Mouse (Mus musculus) neural tube, embryonic 13.5 days (tissue): Measurements from ENCODE around the gene Plg. TPM values are rescaled to one million over a fixed set of nuclear protein-coding genes. Genes with fewer than 3 reads are reported as not detected.
A peak's percentile ranks its signal among the peaks of the same experiment; 100 is the strongest.

Experiments used
- ATAC-seq: fragments of 200-750 bp; cut with Nextera tagmentation; 2 replicates; pipeline ENCODE4 v1.8.0; 2017; ENCODE audit warnings: low read depth, mild to moderate bottlenecking, moderate TSS enrichment, moderate library complexity
- H3K27ac ChIP-seq: fragments of 300-500 bp; sonication (generic); replicated peaks from 2 replicates; pipeline ENCODE4 v1.5.1; 2015; ENCODE audit warnings: moderate library complexity, mild to moderate bottlenecking, inconsistent platforms
- H3K27me3 ChIP-seq: fragments of 300-500 bp; sonication (generic); 2 replicates; pipeline ENCODE4 v1.6.1; 2015; ENCODE audit warnings: mild to moderate bottlenecking, inconsistent platforms
- H3K36me3 ChIP-seq: fragments of 300-500 bp; sonication (generic); 2 replicates; pipeline ENCODE4 v1.6.1; 2015; ENCODE audit warnings: mild to moderate bottlenecking, inconsistent platforms
- H3K4me1 ChIP-seq: fragments of 300-500 bp; sonication (generic); replicated peaks from 2 replicates; pipeline ENCODE4 v1.6.1; 2015; ENCODE audit warnings: inconsistent platforms
- H3K4me2 ChIP-seq: fragments of 300-500 bp; sonication (generic); 2 replicates; pipeline ENCODE4 v1.6.1; 2015; ENCODE audit warnings: inconsistent platforms, mild to moderate bottlenecking, moderate library complexity
- H3K4me3 ChIP-seq: fragments of 300-500 bp; sonication (generic); 2 replicates; pipeline ENCODE4 v1.5.1; 2015; ENCODE audit warnings: mild to moderate bottlenecking, inconsistent platforms
- H3K9ac ChIP-seq: fragments of 300-500 bp; sonication (generic); 2 replicates; pipeline ENCODE4 v1.6.1; 2015; ENCODE audit warnings: moderate library complexity, mild to moderate bottlenecking, inconsistent platforms
- H3K9me3 ChIP-seq: fragments of 300-500 bp; sonication (generic); 2 replicates; pipeline ENCODE4 v1.6.1; 2016; ENCODE audit warnings: inconsistent platforms
- WGBS: fragments of 180-500 bp; shearing (Covaris S2); methylation state at CpG from one replicate; pipeline ENCODE4 v1.1.7; 2015; 5-methylcytosine and 5-hydroxymethylcytosine counted together
- polyA plus RNA-seq: library from polyadenylated mRNA; unstranded; fragments of >200 nt; fragmentation: Nextera tagmentation; extraction: Ambion mirVana; gene quantifications from 2 replicates; pipeline ENCODE4 v1.2.1, GENCODE M21; 2015

The Plg gene
- polyA plus RNA-seq, 1 experiment from 2014 or later: 0.11 TPM

DNA sequence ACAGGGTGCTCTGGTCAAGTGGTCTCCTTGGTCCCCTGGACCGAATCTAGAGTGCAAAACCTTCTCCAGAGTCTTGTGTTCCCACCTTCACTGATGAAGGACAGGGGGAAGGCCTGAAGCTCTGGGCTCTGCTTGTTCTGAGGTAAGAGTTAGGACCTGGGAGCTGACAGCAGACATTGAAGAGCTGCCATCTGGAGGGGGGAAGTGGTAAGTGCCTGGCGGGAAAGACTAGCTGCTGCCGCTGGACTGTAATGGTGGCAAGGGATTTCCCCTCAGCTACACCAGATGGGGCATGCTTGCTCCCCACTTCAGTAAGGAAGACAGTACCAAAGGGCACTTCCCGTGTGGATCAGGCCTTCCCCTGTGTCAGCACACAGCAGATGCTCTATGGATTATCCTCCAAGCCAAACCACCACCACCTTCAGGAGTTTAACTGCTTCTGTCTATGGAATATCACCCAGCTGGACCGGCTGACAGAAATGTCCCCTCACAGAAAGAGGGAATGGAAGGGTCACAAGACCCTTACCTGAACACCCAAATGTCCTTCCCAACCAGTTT lies 11.0 kb upstream of the Plg start:
- Histone ChIP-seq H3K27me3 (no peaks in the 10 kb centered on the region), H3K9me3 (no peaks in the 10 kb centered on the region), H3K36me3 (no peaks in the 10 kb centered on the region), H3K9ac (no peak overlapping the region), H3K4me2 (no peak overlapping the region), H3K4me3 (no peak overlapping the region), H3K27ac (no peak overlapping the region), H3K4me1 (peaks cover 8% of the 10 kb centered on the region)
- 42% methylated on average over 5 of the region's 5 CpGs for WGBS
- no peak for ATAC-seq

DNA sequence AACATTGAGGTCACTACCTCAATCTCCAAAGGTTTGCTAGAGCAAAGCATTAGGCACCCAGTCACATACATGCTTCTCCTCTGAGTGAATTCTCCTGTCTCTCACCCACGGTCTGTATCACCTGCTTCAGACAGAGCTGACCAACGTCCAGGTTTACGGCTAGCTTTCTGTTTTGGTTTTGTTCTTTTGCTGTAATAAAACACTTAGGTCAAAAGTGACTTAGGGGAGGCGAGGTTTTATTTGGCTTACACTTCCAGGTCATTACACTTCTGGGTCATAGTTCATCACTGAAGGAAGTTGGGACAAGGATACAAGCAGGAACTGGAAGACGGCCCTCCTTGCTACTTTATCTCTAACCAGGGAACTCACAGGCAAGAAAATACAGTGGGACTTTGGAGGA lies 9.0 kb upstream of the Plg start:
- Histone ChIP-seq H3K27me3 (no peaks in the 10 kb centered on the region), H3K9me3 (no peaks in the 10 kb centered on the region), H3K4me3 (no peak overlapping the region), H3K4me1 (peaks cover 6% of the 10 kb centered on the region), H3K36me3 (no peaks in the 10 kb centered on the region), H3K27ac (no peak overlapping the region), H3K4me2 (no peak overlapping the region), H3K9ac (no peak overlapping the region)
- 42% methylated on average over 5 of the region's 5 CpGs for WGBS
- no peak for ATAC-seq

DNA sequence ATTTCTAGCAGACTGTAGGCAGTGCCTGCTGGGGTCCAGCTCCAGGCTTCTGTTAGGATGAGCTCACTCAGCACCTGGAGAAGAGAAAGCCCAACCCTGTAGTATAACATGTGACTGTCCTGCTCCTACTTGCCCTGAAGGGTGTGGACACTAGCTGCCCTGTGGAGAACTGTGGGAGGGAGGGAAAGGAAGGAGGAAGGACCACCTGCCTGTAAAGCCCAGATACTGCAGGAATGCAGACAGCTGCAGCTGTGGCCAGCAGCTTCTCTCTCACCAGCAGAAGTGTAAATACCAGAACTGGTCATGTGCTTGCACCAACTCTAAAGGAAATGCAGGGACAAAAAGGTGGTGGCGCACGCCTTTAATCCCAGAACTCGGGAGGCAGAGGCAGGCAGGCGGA lies 8.1 kb upstream of the Plg start:
- no peak overlapping the region for H3K9ac ChIP-seq
- H3K36me3 ChIP-seq: no peaks in the 10 kb centered on the region
- ATAC-seq: no peak
- no peaks in the 10 kb centered on the region for H3K9me3 ChIP-seq
- no peaks in the 10 kb centered on the region for H3K27me3 ChIP-seq
- 88% methylated on average over 4 of the region's 4 CpGs for WGBS
- no peak overlapping the region for H3K4me2 ChIP-seq
- H3K27ac ChIP-seq: no peak overlapping the region
- H3K4me3 ChIP-seq: no peak overlapping the region
- peaks cover 5% of the 10 kb centered on the region for H3K4me1 ChIP-seq

DNA sequence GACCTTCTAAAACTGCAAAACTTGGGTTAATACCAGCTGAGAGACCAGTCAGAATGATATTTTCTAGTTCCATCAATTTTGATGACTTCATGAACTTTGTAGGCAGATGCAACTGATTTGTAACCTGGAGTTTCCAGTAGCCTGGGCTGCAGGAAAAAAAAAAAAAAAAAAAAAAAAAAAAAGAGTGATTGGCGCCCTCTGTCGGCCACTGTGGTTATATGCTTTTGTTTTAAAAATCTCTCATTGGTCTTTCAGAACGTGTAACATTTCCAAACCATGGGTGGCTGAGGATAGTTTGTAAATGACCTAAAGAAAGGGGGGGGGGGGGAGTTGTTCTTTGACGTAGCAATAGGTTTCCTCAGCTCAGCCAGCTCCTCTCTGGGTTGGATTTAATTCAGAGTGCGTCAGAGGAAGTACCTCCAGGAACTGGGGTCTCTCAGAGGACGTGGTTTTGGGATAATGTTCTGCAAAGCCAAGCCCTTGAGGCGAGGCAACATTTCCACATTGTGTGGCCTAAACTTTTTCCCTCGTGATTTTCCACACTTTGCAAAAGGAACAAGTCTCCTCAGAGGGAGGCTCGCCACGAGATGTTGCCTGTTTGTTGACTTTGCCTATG lies 7.0 kb upstream of the Plg start:
- ATAC-seq: 0 out of 2 replicates have a peak, but pooled peaks have one; percentile 5
- Histone ChIP-seq H3K27ac (no peak overlapping the region), H3K9ac (no peak overlapping the region), H3K4me3 (no peak overlapping the region), H3K4me2 (peak overlapping the region; percentile 31), H3K4me1 (peaks cover 5% of the 10 kb centered on the region), H3K9me3 (no peaks in the 10 kb centered on the region), H3K27me3 (no peaks in the 10 kb centered on the region), H3K36me3 (no peaks in the 10 kb centered on the region)
- 36% methylated on average over 10 of the region's 10 CpGs for WGBS

DNA sequence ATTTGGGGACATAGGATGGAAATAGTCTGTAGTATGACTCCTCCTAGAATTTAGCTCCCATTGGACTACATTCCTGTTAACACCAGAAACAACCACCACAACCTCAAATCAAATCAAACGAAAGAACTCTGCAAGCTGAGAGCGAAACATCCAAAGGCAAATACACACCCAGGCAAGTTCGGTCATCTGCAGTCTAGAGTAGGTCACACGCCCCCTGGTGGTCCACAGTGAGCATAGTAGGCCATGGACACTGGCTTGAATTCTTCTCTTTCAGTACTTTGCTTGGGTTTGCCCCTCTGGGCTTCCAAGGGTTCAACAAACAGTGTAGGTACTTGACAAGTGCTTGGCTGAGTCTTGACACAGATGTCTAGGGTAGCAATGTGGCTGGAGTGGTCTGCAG lies 6.4 kb upstream of the Plg start:
- Histone ChIP-seq H3K9me3 (no peaks in the 10 kb centered on the region), H3K27ac (no peak overlapping the region), H3K4me3 (no peak overlapping the region), H3K4me2 (peak overlapping the region; percentile 31; the same call in 1 of the 2 replicates), H3K9ac (no peak overlapping the region), H3K4me1 (peaks cover 5% of the 10 kb centered on the region), H3K36me3 (no peaks in the 10 kb centered on the region), H3K27me3 (no peaks in the 10 kb centered on the region)
- peak; percentile 36 for ATAC-seq
- WGBS: 23% methylated on average over 4 of the region's 4 CpGs

DNA sequence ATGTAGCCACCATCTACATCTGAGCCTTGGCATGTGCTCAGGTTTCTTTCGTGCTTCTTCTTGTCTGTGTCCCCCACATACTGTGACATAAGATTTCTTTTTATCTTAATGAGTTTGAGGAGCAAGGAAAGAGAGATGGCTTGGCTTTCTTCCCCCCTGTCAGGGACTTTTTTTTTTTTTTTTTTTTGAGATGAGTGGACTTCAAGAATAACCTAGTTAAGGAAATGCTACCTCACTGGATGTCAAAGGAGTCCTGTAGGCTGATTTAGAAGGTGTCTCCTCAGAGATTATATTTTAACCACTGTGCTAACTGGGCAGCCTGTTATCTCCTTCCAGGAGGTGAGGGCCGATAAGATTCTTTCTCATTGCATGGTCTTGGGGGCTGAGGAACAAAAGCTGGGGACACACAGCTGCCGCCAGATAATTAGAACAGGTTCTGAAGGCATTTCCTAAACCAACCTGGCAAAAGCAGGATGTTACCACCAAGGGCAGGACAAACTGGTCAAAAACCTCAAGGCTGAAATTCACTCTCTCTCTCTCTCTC lies 4.7 kb upstream of the Plg start:
- H3K4me2 ChIP-seq: no peak overlapping the region
- 76% methylated on average over 3 of the region's 3 CpGs for WGBS
- H3K9ac ChIP-seq: no peak overlapping the region
- H3K36me3 ChIP-seq: no peaks in the 10 kb centered on the region
- H3K4me3 ChIP-seq: no peak overlapping the region
- no peak for ATAC-seq
- peaks cover 5% of the 10 kb centered on the region for H3K4me1 ChIP-seq
- no peaks in the 10 kb centered on the region for H3K9me3 ChIP-seq
- no peaks in the 10 kb centered on the region for H3K27me3 ChIP-seq
- no peak overlapping the region for H3K27ac ChIP-seq

DNA sequence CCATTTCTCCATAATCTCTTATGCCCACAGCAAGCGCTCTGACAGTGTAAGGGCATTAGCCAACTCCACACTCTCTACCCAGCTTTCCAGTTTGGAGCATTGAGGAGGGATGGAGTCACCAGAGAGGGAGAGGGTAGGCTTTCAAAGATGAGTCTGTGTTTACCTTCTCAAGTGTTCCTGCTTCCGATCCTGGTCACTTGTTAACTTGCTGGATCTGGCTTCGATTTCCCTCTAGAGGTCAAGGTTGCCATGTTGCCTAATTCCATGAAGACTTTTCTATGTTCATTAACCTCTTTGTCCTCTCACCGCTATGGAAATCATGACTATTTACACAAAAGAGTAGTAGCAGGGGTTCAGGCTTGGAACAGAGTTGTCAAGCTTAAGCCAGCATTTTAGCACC lies 1.9 kb downstream of the Plg start:
- Histone ChIP-seq H3K27me3 (no peaks in the 10 kb centered on the region), H3K9ac (no peak overlapping the region), H3K4me3 (no peak overlapping the region), H3K27ac (no peak overlapping the region), H3K4me1 (0 out of 2 replicates have a peak, but pooled peaks cover 4% of the 10 kb centered on the region), H3K9me3 (no peaks in the 10 kb centered on the region), H3K4me2 (no peak overlapping the region), H3K36me3 (no peaks in the 10 kb centered on the region)
- WGBS: 93% methylated on average over 4 of the region's 4 CpGs
- ATAC-seq: no peak

DNA sequence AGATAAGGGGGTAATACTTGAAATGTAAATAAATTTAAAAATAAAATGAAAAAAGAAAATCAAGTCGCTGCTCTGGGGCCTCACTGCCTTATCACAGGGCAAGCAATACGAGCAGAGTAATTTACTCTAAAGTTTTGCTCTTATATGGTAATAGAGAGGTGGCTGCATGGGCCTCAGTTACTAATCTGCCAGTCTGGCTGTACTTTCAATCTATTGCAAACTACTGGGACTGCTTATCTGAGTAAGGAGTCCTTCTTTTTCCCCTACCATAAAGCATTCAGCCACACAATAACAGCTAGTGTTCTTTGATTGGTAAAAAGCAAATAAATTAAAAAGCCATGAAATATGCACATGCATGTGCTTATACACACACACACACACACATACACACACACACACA lies 3.2 kb downstream of the Plg start:
- H3K27me3 ChIP-seq: no peaks in the 10 kb centered on the region
- H3K36me3 ChIP-seq: no peaks in the 10 kb centered on the region
- no peak overlapping the region for H3K27ac ChIP-seq
- no peaks in the 10 kb centered on the region for H3K9me3 ChIP-seq
- H3K4me3 ChIP-seq: no peak overlapping the region
- ATAC-seq: no peak
- 86% methylated on average over 2 of the region's 2 CpGs for WGBS
- no peak overlapping the region for H3K4me2 ChIP-seq
- H3K4me1 ChIP-seq: 0 out of 2 replicates have a peak, but pooled peaks cover 4% of the 10 kb centered on the region
- H3K9ac ChIP-seq: no peak overlapping the region

DNA sequence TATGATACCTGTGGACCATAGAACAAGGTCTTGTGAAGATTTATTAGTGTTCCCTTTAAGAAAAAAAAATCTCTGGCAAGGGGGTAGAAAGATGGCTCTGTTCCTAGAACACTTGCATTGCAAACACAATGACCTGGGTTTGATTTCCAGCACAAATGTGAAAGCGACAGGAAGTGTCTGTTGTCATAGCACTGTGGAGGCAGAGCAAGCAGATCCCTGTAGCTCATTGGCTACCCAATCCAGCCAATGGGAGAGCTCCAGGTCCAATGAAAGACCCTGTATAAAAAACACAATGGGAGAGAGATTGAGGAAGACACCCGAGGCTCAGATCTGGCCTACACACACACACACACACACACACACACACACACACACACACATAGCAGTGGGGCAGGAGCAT lies 4.1 kb downstream of the Plg start:
- no peaks in the 10 kb centered on the region for H3K27me3 ChIP-seq
- 0 out of 2 replicates have a peak, but pooled peaks cover 4% of the 10 kb centered on the region for H3K4me1 ChIP-seq
- 40% methylated on average over 2 of the region's 2 CpGs for WGBS

DNA sequence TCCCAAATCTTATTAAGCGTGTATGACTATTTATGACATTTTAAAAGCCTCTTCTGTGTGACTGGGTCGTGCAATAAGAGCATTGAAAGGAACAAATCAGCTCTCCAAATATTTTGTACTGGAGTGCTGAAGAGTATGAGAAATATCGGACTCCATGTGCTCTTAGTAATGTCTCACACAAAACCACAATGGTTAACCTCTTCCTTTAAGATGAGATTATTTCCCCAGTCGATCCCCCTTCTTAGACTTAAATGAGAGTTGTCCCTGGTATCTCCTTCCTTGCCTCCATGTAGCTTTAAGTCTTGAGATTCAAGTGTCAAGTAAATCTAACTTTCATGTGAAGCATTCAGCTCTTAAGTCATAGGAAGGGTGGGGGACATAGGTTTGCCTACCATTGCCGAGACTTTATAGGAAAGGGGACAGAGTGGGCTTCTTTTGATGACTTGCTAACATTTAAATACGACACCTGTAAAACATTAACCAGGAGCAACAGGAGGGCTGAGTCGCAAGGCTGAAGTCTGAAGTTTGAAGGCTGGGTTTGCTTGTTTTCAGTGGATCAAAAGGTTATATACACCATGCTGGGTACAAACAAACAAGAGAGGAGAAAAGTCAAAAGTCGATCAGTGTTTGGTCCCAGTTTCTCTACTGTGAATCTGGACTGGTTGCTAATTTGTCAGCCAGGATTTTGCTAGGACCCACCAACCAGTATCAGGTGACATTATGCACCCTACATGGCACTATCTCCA lies 6.8 kb downstream of the Plg start:
- Histone ChIP-seq H3K4me3 (no peak overlapping the region), H3K9me3 (no peaks in the 10 kb centered on the region), H3K9ac (no peak overlapping the region), H3K4me1 (0 out of 2 replicates have a peak, but pooled peaks cover 4% of the 10 kb centered on the region), H3K4me2 (no peak overlapping the region), H3K27me3 (no peaks in the 10 kb centered on the region), H3K36me3 (no peaks in the 10 kb centered on the region), H3K27ac (no peak overlapping the region)
- 58% methylated on average over 8 of the region's 8 CpGs for WGBS
- no peak for ATAC-seq

More for the DNA sequence above, 4.1 kb downstream of the Plg start:
- Histone ChIP-seq H3K4me2 (no peak overlapping the region), H3K27ac (no peak overlapping the region), H3K9ac (no peak overlapping the region), H3K4me3 (no peak overlapping the region), H3K36me3 (no peaks in the 10 kb centered on the region), H3K9me3 (no peaks in the 10 kb centered on the region)
- peak; percentile 88 for ATAC-seq

DNA sequence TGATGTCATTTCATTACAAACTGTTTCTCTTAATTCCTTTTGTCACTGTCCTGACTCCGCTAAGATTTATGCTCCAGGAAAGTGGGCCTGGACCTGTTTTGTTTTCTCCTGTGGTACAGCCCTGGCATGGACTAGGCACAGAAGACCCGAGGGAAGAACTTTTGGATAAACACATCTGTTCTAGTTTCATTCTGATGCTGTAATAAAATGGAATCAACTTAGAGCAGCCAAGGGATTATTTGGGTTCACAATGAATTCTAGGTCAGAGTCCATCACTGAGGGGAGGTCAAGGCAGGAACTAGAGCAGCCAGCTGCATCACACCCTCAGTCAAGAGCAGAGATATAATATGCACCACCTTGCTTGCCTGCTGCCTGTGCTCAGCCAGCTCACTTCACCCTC lies 9.4 kb downstream of the Plg start:
- H3K4me3 ChIP-seq: no peak overlapping the region
- no peaks in the 10 kb centered on the region for H3K36me3 ChIP-seq
- WGBS: 86% methylated on average over 2 of the region's 2 CpGs
- H3K9me3 ChIP-seq: no peaks in the 10 kb centered on the region
- ATAC-seq: no peak
- no peak overlapping the region for H3K9ac ChIP-seq
- H3K4me1 ChIP-seq: no peaks in the 10 kb centered on the region
- H3K27ac ChIP-seq: no peak overlapping the region
- H3K27me3 ChIP-seq: no peaks in the 10 kb centered on the region
- no peak overlapping the region for H3K4me2 ChIP-seq

DNA sequence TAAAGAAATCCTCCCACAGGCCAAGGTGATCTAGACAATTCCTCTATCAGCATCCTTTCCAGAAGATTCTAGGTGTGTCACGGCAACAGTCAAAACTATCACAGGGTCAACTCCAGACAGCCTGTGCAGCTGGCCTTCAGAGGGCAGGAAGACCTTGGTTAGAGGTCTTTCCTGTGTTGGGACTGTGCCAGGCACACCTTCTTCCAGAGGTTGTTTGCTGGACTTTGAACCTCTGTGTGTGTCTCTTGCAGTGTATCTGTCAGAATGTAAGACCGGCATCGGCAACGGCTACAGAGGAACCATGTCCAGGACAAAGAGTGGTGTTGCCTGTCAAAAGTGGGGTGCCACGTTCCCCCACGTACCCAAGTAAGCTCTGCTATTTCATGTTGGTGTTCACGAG lies 9.8 kb downstream of the Plg start:
- H3K36me3 ChIP-seq: no peaks in the 10 kb centered on the region
- H3K9me3 ChIP-seq: no peaks in the 10 kb centered on the region
- H3K4me1 ChIP-seq: no peaks in the 10 kb centered on the region
- no peak overlapping the region for H3K27ac ChIP-seq
- H3K4me3 ChIP-seq: no peak overlapping the region
- H3K27me3 ChIP-seq: no peaks in the 10 kb centered on the region
- ATAC-seq: no peak
- WGBS: 96% methylated on average over 7 of the region's 7 CpGs
- no peak overlapping the region for H3K9ac ChIP-seq
- H3K4me2 ChIP-seq: no peak overlapping the region
